Mouse (Mus musculus) thymus, postnatal 36 days (tissue): ENCODE results near the gene Cdk7.
A peak's percentile ranks its signal among the peaks of the same experiment; 100 is the strongest.

Source experiments
- DNase-seq, 2 experiments: peaks; one replicate each; pipeline ENCODE4 v3.0.0; 2022; ENCODE audit warnings: mixed read lengths in 2 of 2

The Cdk7 gene

DNA sequence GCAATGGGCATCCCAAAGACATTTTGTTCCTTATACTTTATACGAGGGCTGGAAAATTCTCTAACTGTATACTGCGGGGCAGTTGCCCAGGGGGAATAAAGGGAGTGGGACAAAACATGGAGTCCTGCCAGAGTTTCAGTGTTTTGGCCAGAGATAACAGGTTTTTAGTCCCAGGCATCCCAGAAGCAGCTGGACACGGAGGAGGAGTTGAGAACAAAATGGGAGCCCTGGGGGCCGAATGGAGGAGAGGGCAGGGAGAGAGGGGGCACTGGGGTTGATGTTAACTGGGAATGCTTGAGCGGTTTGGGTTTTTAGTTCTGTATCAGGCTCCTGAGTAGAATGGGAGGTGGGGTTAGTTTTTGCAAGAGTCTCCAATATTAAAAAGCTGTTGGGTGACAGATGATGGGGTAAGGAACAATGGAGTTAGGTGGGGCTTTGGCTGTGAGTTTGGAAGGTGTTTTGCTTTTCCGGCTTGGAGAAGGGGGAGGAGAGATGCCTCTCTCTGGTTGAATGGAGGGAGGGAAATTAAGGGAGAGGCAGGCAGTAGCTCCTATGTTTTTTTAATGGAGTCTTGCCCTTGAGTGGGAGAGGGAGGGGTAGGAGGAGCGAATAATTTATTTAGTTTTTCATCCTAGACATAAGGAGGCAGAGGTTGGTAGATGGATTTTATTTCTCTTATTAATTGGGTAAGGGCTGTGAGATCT, 6.5 kb downstream of the Cdk7 start:
- DNase-seq, result no peak

DNA sequence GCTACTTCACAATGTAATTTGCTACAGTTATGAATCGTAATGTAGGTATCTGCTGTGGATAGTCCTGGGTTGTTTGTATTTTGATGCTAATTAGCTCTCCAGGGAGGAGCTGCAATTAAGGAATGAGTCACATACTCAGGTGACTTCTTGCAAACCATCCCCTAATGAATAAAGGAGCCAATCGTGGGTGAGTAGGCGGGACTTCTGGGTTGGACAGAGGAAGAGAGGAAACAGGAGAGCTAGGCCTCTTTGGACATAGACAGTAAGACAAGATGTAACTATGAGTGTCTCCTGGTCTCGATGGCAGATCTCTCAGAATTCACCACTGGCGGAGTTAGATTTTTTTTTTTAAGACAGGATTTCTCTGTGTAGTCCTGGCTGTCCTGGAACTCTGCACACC, 9.1 kb downstream of the Cdk7 start:
- DNase-seq, result no peak

DNA sequence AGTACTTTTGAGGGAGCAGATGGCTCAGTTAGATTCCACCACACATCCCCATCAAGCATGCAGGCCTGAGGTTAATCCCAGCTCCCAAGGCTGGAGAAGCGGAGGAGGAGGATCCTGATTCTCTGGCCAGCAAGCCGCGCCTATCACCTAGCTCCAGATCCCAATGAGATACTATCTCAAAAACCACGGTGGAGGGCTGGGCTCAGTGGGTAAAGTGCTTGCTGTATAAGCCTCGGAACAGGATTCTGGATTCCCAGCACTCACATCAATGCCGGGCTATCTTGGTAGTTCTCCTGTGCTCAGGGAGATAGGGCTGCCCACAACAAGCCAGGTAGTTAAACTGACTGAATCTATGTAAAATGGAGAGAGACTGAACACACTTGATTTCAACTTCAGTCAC, 15.3 kb downstream of the Cdk7 start:
- DNase-seq, result no peak

DNA sequence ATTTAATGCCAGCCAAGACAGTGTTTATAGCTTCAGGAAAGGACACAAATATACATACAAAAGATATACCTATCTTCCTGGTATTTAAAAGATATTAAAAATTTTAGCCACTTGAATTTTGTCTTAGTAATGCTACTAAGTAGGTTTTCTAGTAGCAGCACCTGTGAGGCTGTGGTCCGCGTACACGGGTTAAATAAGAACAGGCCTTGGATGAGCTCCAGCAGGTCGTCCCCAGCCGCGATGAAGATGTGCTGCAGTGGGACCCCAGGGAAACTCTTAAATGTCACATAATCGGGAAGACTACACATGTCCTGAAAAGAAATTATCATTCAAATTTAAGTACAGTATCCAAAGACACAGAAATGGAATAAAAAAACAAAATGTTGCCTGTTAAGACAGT, 24.5 kb downstream of the Cdk7 start:
- DNase-seq, result no peak

DNA sequence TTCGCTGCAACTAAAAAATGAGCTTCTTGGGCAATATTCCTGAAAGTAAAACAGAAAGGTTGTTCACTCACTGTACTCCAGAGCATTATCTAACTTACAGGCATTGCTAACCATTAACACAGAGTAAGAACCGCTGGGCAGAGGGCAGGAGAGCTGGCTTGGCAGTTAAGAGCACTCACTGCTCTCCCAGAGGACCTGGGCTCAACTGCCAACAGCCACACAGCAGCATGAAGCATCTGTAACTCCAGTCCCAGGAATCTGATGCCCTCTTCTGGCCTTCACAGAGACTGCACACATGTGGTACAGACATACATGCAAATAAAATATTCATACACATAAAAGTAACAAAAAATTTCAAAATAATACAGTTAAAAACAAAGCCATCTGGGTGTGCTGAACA, 27.3 kb downstream of the Cdk7 start:
- DNase-seq, result no peak

DNA sequence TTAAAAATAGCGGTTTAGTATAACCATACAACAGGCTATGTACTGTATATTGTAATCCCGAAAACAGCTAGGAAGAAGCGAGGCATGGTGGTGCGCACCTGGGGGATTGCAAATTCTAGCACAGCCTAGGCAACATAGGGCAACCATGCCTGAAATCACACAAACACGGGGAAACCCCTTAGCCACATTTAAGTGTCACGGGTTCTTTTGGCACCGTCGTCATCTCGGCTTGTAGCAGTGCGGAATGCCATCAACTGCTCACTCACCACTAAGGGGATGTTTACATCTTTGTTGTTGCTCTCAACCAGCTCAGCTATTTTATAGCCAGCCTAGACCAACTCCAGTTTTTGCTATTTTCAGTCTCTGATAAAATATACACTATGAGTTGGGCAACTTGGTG, 31.9 kb downstream of the Cdk7 start:
- no peak for DNase-seq

DNA sequence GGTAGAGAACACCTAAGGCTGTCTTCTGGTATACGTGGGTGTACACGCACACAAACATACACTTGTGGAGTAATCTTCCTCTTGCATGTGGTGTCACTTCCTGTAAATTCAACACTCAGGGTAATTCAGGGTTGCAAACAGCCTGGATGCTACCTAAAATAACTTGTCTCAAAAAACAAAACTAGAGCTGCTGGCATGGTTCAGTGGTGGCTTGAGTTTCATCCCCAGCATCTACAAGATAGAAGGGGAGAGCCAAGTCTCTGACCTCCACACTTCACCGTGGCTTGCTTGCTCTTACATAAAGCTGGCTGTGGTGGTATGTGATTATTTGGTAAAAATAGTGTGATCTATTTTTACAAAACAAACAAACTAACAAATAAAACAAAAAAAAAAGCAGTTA, 33.2 kb downstream of the Cdk7 start:
- DNase-seq, result no peak

DNA sequence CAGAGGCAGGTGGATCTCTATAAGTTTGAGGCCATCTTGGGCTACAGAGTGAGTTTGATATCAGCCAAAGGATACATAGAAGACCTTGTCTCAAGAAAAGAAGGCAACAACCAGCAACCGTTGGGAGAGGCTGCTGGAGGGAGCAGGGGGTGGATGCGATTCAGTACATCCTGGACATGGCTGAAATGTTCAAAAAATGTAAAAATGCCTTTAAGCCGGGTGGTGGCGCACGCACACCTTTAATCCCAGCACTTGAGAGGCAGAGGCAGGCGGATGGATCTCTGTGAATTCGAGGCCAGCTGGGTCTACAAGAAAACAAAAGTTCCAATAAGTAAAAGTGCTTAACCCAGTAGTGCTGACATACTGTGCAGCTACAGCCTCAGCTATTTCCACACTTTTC, 43.2 kb downstream of the Cdk7 start:
- no peak for DNase-seq

DNA sequence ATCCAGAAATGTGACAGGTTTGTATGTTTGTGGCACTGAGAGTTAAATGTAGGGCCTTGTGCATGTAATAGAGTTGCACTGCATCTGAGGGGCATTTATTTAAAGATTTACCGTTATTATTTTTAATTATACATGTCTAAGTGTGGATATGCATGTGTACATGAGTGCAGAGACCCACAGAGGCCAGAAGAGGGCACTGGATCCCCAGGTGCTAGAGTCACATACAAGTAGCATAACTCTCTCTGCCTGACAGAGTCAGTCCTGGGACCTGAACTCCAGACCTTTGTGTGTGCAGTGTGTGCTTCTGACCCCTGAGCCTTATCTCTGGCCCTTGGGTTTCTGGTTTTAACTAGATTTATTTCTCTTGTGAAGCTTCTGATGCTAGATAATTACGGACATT, 46.4 kb downstream of the Cdk7 start:
- DNase-seq, result no peak

DNA sequence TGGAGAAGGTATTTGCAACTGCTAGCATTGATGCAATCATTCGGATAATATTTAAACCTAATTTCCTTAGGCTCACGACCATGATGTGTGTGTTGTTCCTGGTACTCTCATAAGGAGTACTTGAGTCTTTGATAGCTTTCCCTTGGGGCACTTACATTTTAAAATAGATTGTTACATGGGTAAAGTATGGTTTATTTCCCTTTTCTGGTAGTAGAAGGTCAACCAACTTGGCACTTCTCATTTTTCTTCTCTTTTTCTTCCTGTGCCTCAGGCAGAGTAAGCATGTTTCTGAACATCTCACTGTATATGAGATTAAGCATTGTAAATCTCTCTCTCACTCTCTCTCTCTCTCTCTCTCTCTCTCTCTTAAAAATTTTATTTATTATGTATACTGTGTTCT, 47.9 kb downstream of the Cdk7 start:
- no peak for DNase-seq

DNA sequence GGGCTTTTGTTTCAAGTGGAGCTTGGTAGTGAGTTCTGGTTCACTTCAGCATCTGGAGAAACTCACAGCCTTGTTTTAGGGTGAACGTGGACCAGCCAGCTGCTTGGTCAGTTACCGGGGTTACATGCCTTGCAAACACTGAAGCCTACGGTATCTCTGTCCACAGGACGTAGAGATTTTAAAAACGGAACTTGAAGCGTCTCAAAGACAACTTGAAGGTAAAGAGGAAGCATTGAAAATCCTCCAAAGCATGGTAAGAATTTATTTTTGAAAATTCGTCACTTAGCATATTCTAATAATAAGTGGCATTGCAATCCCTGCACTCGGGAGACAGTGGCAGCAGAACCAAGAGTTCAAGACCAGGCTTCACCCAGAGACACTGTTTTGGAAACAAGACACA, 49.1 kb downstream of the Cdk7 start:
- DNase-seq, result no peak

DNA sequence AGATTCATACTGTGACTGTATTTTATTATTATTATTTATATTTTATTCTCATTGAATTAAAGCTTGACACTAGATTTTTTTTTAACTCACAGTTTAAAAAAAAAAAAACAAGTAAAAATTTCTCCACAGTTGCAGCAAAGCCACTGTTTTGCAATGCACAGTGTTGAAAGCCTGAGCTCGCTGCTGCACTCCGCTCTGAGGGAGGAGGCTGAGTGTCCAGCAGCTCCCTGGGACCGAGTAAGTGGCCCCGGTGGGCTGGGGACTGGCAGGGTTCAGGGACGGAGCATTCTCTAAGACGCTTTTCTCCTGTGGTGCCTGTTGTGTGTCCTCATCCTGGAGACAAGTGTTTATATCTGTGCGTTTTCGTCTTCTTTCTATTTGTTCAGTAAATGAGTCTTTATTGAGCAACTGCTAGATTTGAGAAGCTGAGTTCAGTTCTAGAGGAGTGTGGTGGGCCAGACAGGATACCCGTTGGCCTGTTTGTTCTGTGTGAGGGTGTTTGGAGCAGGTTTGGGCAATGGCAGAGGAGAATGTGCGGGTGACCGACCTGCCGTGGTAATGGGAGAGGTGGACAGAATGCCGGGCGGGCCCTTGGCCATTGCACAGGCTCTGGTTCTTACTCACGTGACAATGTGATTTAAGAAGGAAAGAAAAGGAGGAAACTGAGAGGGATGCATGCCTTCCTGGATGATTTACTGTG, 54.7 kb downstream of the Cdk7 start:
- DNase-seq, result no peak

DNA sequence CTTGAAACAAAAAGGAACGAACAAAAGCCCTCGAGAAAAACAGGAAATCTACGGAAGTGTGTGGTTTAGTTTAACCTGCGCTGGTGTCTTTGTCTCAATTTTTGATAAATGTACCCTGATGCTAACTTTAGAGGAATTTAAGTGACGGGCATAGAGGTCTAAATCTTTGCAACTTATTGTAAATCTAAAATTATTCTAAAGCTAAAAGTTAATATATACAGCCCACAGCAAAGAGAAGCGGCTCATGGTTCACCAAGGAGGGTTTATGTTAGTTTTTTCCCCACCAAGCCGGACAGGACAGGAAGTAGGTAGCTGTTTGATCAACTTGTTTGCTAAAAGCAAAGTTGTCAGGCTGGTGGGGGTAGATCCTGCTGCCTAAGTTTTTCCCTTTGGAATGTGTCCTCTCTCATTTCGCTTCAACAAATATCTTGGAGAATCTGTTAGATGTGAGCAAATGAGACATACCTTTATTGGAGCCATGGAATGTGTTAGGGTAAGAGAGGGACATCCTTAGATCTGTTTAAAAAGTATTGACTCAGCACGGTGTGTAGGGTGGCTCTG, 60.5 kb downstream of the Cdk7 start:
- no peak for DNase-seq

DNA sequence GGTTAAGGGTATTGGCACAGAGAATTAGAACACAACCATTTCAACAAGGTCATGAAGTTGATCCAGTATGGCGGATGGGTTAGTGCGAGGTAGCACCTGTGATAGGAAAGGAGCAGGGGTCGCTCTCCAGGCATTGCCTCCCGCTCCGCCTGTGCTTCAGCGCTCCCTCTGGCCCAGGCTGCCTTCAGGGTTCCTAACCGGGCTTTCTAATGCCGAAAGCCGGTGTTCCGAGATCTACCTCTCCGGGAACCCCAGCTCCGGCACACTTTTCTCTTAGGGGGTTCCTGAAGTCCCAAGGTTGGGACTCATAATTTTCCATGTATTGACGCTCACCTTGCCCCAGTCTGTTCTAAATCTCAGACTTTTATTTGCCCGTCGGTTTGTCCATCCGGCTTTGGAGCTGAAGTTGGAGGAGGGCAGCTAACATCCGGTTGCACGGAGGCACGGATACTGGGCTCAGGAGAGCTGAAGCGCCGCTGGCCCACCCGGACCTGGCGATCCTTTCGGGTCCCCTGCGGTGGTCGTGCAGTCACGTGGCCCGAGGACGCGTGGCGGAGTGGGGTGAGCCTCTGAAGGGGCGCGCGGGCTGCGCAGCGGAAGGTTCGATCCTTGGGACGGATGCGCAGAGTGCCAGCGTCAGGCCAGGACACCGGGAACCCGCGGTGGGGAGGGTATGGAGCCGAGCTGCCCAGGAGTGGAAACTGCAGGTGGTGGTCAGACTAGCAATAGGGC, 61.3 kb downstream of the Cdk7 start, which contains the start of gene Ccdc125:
Gene Ccdc125, plus strand, starts transcription at position 427 of the 732 bp plus-strand sequence.
- DNase-seq, result peak; percentile 38 to 42

DNA sequence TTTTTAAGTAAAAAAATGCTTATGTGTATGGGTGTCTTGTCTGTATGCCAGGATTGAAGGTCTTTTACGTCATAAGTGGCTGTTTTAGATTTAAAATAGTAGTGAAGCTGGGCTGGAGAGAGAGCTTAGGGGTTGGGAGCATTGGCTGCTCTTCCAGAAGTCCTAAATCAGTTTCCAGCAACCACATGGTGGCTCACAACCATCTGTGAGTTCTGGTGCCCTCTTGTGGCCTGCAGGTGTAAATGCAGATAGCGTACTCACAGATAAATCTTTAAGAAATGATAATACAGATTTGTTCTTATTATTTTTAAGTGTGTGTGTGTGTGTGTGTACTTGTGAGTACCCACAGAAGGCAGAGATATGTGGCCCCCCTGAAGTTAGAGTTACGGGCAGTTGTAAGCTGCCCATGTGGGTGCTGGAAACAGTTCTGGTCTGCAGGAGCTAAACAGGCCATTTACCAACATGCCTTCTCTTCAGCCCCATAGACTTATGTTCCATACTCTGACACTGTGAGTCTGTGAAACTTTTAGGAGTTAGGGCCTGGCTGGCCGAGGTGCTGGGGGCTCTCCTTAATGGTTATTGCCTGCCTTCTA, 70.8 kb downstream of the Cdk7 start:
- DNase-seq, result peak; percentile 25 to 36

DNA sequence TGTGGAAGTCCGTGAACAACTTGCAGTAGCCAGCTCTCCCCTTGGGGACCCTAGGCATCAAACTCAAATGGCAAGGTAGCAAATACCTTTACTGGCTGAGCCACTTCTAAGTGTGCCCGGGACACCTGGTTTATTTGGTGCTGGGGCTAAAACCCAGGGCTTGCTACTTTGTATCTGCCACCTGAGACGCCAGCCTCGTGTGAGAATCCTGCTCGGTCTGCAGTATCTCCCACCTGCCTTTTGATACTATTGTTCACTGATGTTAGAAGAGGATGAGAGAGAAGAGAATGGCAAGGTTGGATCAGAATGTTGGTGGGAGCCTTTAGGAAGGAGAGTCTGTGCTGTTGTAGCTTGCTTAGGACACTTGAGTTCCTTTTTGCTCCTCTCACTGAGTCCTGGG, 72.6 kb downstream of the Cdk7 start:
- no peak for DNase-seq
